ENCODE assay signal across 8 mouse cellular contexts in genomic region chr5:116309383-116309801, GRCm38 (mm10). TPM values are rescaled to one million over a fixed set of nuclear protein-coding genes. Genes with fewer than 3 reads are reported as not detected.
DNase-seq lines count a peak whose midpoint lies in the region; ATAC-seq lines count a peak whose summit lies in the region.

No protein-coding gene starts in this region.

- no peak overlapping the region for H3K9ac ChIP-seq in midbrain, embryonic 14.5 days (replicated peaks; ENCODE audit: low read length)
- no peak overlapping the region for H3K9ac ChIP-seq in midbrain, embryonic 11.5 days (ENCODE audit: low read length)
- no peak overlapping the region for H3K9ac ChIP-seq in kidney, embryonic 14.5 days (ENCODE audit: low read depth, low read length)

- no peak overlapping the region for H3K4me3 ChIP-seq in midbrain, embryonic 14.5 days (replicated peaks; ENCODE audit: low read depth, low read length)
- H3K4me3 ChIP-seq in midbrain, embryonic 11.5 days (ENCODE audit: low read depth, low read length) = no peak overlapping the region
- H3K4me3 ChIP-seq in kidney, embryonic 14.5 days (ENCODE audit: low read length) = no peak overlapping the region

- no peaks in the 10 kb centered on the region for H3K27me3 ChIP-seq in midbrain, embryonic 14.5 days (ENCODE audit: control insufficient read depth, insufficient read depth, low read length)
- H3K27me3 ChIP-seq in midbrain, embryonic 11.5 days (ENCODE audit: control insufficient read depth, insufficient read depth, low read length) = no peaks in the 10 kb centered on the region
- no peaks in the 10 kb centered on the region for H3K27me3 ChIP-seq in kidney, embryonic 14.5 days (ENCODE audit: control insufficient read depth, insufficient read depth, low read length)

- H3K4me1 ChIP-seq in midbrain, embryonic 14.5 days (ENCODE audit: control insufficient read depth, insufficient read depth, low read length) = peaks cover 10% of the 10 kb centered on the region; the same call in 1 of the 2 replicates
- peaks cover 5% of the 10 kb centered on the region; the same call in 1 of the 2 replicates for H3K4me1 ChIP-seq in midbrain, embryonic 11.5 days (ENCODE audit: control insufficient read depth, insufficient read depth, low read length)
- H3K4me1 ChIP-seq in kidney, embryonic 14.5 days (ENCODE audit: control insufficient read depth, insufficient read depth, low read length) = no peaks in the 10 kb centered on the region

- no peaks in the 10 kb centered on the region for H3K9me3 ChIP-seq in midbrain, embryonic 14.5 days (ENCODE audit: control insufficient read depth, low read length)
- H3K9me3 ChIP-seq in midbrain, embryonic 11.5 days (ENCODE audit: control insufficient read depth, low read length) = no peaks in the 10 kb centered on the region
- no peaks in the 10 kb centered on the region for H3K9me3 ChIP-seq in kidney, embryonic 14.5 days (ENCODE audit: control insufficient read depth, low read length)

- 44% methylated on average over 6 of the region's 6 CpGs for WGBS in midbrain, embryonic 14.5 days
- 51% methylated on average over 6 of the region's 6 CpGs for WGBS in midbrain, embryonic 11.5 days
- 34% methylated on average over 6 of the region's 6 CpGs for WGBS in kidney, embryonic 14.5 days

- H3K27ac ChIP-seq in midbrain, embryonic 14.5 days (replicated peaks; ENCODE audit: low read depth, low read length) = 0 out of 2 replicates have a peak overlapping the region, but pooled peaks have one; percentile 6
- H3K27ac ChIP-seq in midbrain, embryonic 11.5 days (ENCODE audit: low read depth, low read length) = no peak overlapping the region
- H3K27ac ChIP-seq in kidney, embryonic 14.5 days (ENCODE audit: low read depth, low read length) = peak overlapping the region; percentile 53

- H3K4me2 ChIP-seq in midbrain, embryonic 14.5 days (ENCODE audit: low read length) = no peak overlapping the region
- no peak overlapping the region for H3K4me2 ChIP-seq in midbrain, embryonic 11.5 days
- 0 out of 2 replicates have a peak overlapping the region, but pooled peaks have one; percentile 10 for H3K4me2 ChIP-seq in kidney, embryonic 14.5 days (replicated peaks; ENCODE audit: low read depth, low read length)

- peak; percentile 33 for DNase-seq in adrenal gland, adult 2 months
- DNase-seq in adrenal gland, adult 8-10 months = no peak
- DNase-seq in midbrain, embryonic 14.5 days = no peak
- DNase-seq in midbrain, embryonic 11.5 days (ENCODE audit: low spot score, missing footprints) = no peak
- peak; percentile 9 for DNase-seq in skeletal muscle tissue, adult 2 months (ENCODE audit: low read depth, low spot score)
- DNase-seq in retina, embryonic 14.5 days (ENCODE audit: low spot score) = no peak
- no peak for DNase-seq in layer of hippocampus, postnatal 10 days (ENCODE audit: low spot score in 2 of 2)

- no peak for ATAC-seq in midbrain, embryonic 14.5 days (ENCODE audit: low FRiP score, low TSS enrichment)
- no peak for ATAC-seq in midbrain, embryonic 11.5 days (ENCODE audit: low FRiP score)
- ATAC-seq in kidney, embryonic 14.5 days (ENCODE audit: low FRiP score, low TSS enrichment) = peak; percentile 72; the same call in 1 of the 2 replicates

- H3K36me3 ChIP-seq in midbrain, embryonic 14.5 days (ENCODE audit: control insufficient read depth, insufficient read depth, low read length) = no peaks in the 10 kb centered on the region
- H3K36me3 ChIP-seq in midbrain, embryonic 11.5 days (ENCODE audit: control insufficient read depth, insufficient read depth, low read length) = no peaks in the 10 kb centered on the region
- no peaks in the 10 kb centered on the region for H3K36me3 ChIP-seq in kidney, embryonic 14.5 days (ENCODE audit: control insufficient read depth, insufficient read depth, low read length)

RNA-seq across cellular contexts. Expression of gene Ccdc60, which starts 20.6 kb away (rescaled TPM):
- total RNA-seq in adrenal gland, adult 2 months (2021) = not detected
- polyA plus RNA-seq in adrenal gland, adult 2 months (2012; rRNA removed) = not detected in 2 replicates
- not detected for total RNA-seq in adrenal gland, adult 8-10 months (2022)
- 2.3 and 2.9 TPM in 2 replicates for polyA plus RNA-seq in midbrain, embryonic 14.5 days (2014; fragmentation: Nextera tagmentation; extraction: Ambion mirVana)
- 1.9 and 2.7 TPM in 2 replicates for polyA plus RNA-seq in midbrain, embryonic 11.5 days (2014; fragmentation: Nextera tagmentation; extraction: Ambion mirVana)
- polyA plus RNA-seq in kidney, embryonic 14.5 days (2014; fragmentation: Nextera tagmentation; extraction: Ambion mirVana) = 0.47 and 0.55 TPM in 2 replicates
- 1 to 10 TPM in 1 of 2 experiments, under 1 TPM in 1; 0.37 to 1.0 TPM for total RNA-seq in layer of hippocampus, postnatal 10 days (2021)

Comparison
In these comparisons a context has a peak if more than half of its experiments do, and no peak if none do; other contexts are left out.
1. DNase-seq: peak in adrenal gland, adult 2 months (single experiment) and skeletal muscle tissue, adult 2 months (single experiment); none in adrenal gland, adult 8-10 months (single experiment), midbrain, embryonic 14.5 days (single experiment), midbrain, embryonic 11.5 days (single experiment), retina, embryonic 14.5 days (single experiment) and layer of hippocampus, postnatal 10 days (0 of 2).